Mouse (Mus musculus): ENCODE data around the gene Acot1. TPM values are rescaled to one million over a fixed set of nuclear protein-coding genes. Genes with fewer than 3 reads are reported as not detected.
"Not testable (repeated sequence)": the region's sequence is repeated elsewhere in the genome, so short reads cannot be mapped to it uniquely, and the experiment has no call there.

Gene Acot1
- polyA plus RNA-seq (2017; shearing (Covaris generic)) = not detected

GRCm38 (mm10) chr12:84009171-84009965 is at the start of gene Acot1:
TSS of gene Acot1 (plus strand) at chr12:84009490.
- ATAC-seq = not testable (repeated sequence)

- ATAC-seq = no peak
Observed at GRCm38 (mm10) chr12:83965235-83965634, 44.1 kb upstream of the Acot1 start.

GRCm38 (mm10) chr12:83972117-83972516 is 37.2 kb upstream of the Acot1 start:
- peak; percentile 72 for ATAC-seq

GRCm38 (mm10) chr12:83978862-83979261 is 30.4 kb upstream of the Acot1 start:
- ATAC-seq = no peak

- ATAC-seq = no peak
Observed at GRCm38 (mm10) chr12:83981615-83982014, 27.7 kb upstream of the Acot1 start.

- ATAC-seq = no peak
Observed at GRCm38 (mm10) chr12:83984752-83985151, 24.5 kb upstream of the Acot1 start, which contains the start of gene Heatr4. TSS of gene Heatr4 (minus strand) at chr12:83984852.

- ATAC-seq = no peak
Observed at GRCm38 (mm10) chr12:83987242-83987582, 22.1 kb upstream of the Acot1 start.

GRCm38 (mm10) chr12:83987583-83988441 is 21.5 kb upstream of the Acot1 start, which contains the start of gene Acot2:
TSS of gene Acot2 (plus strand) at chr12:83987861.
- peak; percentile 97 for ATAC-seq

- no peak for ATAC-seq
Observed at GRCm38 (mm10) chr12:83988483-83988882, 20.8 kb upstream of the Acot1 start.

- ATAC-seq = no peak
Observed at GRCm38 (mm10) chr12:83989378-83989777, 19.9 kb upstream of the Acot1 start.

- no peak for ATAC-seq
Observed at GRCm38 (mm10) chr12:83997221-83997620, 12.1 kb upstream of the Acot1 start.

GRCm38 (mm10) chr12:83998341-83999107 is 10.8 kb upstream of the Acot1 start:
- no peak for ATAC-seq

- ATAC-seq = not testable (repeated sequence)
Observed at GRCm38 (mm10) chr12:83999237-83999636, 10.1 kb upstream of the Acot1 start.

- ATAC-seq = no peak
Observed at GRCm38 (mm10) chr12:84000418-84000817, 8.9 kb upstream of the Acot1 start.

- no peak for ATAC-seq
Observed at GRCm38 (mm10) chr12:84003866-84004265, 5.4 kb upstream of the Acot1 start.

GRCm38 (mm10) chr12:84008251-84008650 is 1.0 kb upstream of the Acot1 start:
- no peak for ATAC-seq

- ATAC-seq = no peak
Observed at GRCm38 (mm10) chr12:84008729-84009128, 561 bp upstream of the Acot1 start.

GRCm38 (mm10) chr12:84010201-84010600 is 911 bp downstream of the Acot1 start:
- ATAC-seq = no peak

- ATAC-seq = no peak
Observed at GRCm38 (mm10) chr12:84011251-84012040, 2.2 kb downstream of the Acot1 start.

- no peak for ATAC-seq
Observed at GRCm38 (mm10) chr12:84013130-84013529, 3.8 kb downstream of the Acot1 start.

- no peak for ATAC-seq
Observed at GRCm38 (mm10) chr12:84013701-84014100, 4.4 kb downstream of the Acot1 start.

GRCm38 (mm10) chr12:84020528-84020927 is 11.2 kb downstream of the Acot1 start:
- not testable (repeated sequence) for ATAC-seq

Data from CD4-positive, CD25-positive, alpha-beta regulatory T cell, adult 4 months (primary cell).